Mouse (Mus musculus): Measurements from ENCODE around the gene Usp48.

Usp48 gene

GRCm38 (mm10) chr4:137609702-137610101 lies 16.1 kb downstream of the Usp48 start:
- no peak for DNase-seq (ENCODE audit: low read depth, low spot score)

DNA sequence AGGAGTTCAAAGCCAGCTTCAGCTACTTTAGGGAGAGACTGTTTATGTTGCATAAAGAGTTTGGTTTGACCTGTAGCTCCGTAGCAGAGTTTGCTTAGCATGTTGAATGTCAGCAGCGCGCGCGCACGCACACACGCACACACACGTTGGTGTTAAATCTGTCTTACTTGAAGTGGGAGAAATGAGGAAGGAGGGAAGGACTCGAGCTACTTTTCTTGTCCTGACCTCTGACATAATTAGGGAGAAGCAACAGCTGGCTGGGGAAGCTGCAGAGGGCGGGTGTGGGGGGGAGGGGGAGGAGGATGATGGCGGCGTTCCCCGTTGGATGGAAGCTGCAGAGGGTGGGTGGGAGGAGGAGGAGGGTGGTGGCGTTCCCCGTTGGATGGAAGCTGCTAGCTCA lies 16.7 kb downstream of the Usp48 start:
- DNase-seq (ENCODE audit: low read depth, low spot score), result no peak

- no peak for DNase-seq (ENCODE audit: low read depth, low spot score)
These were observed 29.3 kb downstream of the Usp48 start for GRCm38 (mm10) chr4:137622847-137623246.

DNA sequence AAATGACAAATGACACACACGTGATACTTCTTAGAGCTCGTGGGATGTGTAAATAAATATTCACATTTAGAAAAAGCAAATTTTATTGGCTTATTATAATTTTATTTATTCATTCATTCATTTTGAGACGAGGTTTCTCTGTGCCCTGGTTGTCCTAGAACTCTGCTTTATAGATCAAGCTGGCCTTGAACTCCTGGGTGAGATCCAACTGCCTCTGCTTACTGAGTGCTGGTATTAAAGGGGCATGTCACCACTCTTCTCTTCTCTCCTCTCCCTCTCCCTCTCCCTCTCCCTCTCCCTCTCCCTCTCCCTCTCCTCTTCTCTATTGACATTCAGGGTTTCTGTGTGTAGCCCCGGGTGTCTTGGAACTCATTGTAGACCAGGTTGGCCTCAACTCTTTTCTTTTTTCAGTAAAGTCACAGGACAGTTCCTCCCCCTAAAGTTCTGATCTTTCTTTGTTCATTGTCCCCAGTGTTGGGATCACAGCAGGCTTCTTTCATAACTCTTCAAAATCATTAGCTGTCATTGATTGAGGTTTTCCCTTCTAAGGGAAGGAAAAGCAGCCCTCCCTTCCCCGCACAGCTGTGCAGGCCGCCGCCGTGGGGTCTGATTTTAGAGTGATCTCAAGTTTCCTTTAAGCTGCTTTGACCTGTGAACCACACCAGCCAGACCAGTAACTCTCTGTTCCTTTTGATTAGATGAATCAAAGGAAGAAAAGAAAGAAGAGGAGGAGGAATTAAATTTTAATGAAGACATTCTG lies 34.1 kb downstream of the Usp48 start:
- no peak for DNase-seq (ENCODE audit: low read depth, low spot score)

DNA sequence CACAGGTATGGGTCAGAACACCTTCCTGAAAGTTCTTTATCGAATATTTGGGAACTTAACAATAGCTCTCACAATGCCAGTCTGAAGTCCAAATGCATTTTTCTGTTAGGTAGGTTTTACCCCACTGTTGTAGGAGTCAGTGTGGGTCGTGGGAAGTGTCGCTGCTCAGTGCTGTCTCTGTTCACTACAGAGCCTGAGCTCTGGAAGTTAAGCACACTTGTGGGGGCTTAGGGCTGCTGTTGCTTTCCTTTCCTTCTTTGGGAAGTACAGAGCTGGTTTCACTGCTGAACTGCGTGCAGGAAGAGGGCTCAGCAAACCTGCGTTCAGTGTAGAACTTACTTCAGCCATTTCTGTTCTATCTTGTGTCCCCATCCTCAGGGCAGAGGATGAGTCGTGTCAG lies 34.8 kb downstream of the Usp48 start:
- DNase-seq (ENCODE audit: low read depth, low spot score), result peak; percentile 63

- no peak for DNase-seq (ENCODE audit: low read depth, low spot score)
These were observed 35.8 kb downstream of the Usp48 start for GRCm38 (mm10) chr4:137629354-137629753.

- DNase-seq (ENCODE audit: low read depth, low spot score), result no peak
These were observed 36.6 kb downstream of the Usp48 start for GRCm38 (mm10) chr4:137630153-137630552.

DNA sequence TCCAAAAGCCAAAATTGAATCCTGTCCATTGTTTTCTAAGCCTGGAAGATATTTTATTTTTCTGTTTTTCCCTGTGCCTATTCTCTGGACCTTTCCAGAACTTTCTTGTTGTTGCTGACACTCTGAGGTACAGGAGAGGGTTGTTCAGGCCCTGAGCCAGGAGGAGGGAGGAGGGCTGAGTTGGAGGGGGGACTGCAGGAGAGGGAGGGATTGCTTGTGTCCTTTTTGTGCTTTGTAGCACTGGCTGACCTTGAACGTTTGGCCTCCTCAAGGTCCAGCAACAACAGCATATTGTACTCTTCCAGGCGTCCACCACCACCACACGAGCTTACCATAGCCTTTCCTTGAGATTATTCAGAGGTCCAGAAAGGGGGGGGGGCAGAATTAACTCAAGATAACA lies 38.0 kb downstream of the Usp48 start:
- no peak for DNase-seq (ENCODE audit: low read depth, low spot score)

DNA sequence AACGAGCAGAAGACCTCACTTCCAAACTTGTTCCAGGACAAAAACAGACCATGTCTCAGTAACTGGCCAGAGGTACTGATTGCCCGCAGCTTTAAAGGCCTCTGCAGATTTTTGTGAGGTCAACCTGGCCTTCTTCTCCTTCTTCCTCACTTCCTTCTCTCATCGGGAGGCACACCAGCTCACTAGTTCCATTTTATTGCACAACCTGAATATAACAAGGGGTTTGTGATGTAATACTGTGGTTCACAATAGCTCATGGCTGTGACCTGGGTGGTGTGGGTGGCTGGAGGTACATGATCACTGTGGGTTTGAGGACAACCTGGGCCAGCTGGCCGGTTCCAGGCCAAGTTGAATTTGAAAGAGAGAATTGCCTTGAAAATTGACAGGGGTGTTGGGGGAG lies 39.8 kb downstream of the Usp48 start:
- DNase-seq (ENCODE audit: low read depth, low spot score), result no peak

DNA sequence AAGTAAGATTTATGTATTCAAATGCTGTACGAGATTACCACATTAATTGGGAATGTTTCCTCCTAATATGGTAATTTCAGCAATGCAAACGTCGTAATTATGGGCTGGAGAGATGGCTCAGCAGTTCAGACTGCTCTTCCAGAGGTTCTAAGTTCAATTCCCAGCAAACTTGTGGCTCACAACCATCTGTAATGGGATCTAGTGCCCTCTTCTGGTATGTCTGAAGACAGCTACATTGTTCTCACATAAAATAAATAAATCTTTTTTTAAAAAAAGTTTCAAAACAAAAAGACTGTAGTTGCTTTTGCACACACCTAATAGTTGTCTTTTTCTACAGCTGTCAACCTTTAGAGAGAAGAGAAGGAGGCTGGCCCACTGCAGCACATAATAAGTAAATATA lies 43.0 kb downstream of the Usp48 start:
- DNase-seq (ENCODE audit: low read depth, low spot score), result no peak

- DNase-seq (ENCODE audit: low read depth, low spot score), result no peak
These were observed 48.0 kb downstream of the Usp48 start for GRCm38 (mm10) chr4:137641556-137641955.

DNA sequence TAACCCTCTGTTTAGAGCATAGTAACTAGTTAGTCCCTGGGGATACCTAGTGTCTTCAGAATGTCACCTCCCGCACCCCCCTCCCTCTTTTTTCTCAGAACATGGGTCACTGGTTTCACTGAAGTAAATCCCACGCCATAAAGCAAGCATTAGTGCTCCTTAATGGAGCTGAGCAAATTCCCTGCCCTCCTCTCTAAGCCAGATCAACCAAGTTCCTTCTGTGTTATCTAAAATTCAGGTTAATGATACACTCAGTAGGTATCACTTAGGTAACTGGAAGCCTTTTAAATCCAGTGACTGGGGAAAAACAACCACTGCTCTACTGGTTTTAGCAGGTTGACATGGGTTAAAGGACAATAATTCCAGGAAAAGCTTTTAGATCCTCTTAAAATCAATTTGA lies 48.5 kb downstream of the Usp48 start:
- DNase-seq (ENCODE audit: low read depth, low spot score), result no peak

- DNase-seq (ENCODE audit: low read depth, low spot score), result peak; percentile 52
These were observed 49.9 kb downstream of the Usp48 start for GRCm38 (mm10) chr4:137643459-137643858.

DNA sequence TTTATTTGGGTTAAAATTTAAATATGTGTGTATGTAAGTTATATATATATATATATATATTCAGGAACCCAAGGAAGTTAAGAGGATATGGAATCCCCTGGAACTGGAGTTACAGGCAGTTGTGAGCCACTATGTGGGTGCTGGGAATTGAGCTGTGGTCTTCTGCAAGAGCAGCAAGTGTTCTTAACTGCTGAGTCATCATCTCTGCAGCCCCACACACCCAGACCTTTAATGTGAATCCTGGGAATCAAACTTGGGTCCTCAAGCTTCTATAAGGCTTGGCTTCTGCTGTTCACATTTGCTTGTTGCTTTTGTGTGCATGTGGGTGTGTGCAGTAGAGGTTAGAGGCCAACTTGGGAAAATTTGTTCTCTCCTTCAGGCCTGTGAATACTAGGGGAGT lies 52.7 kb downstream of the Usp48 start:
- DNase-seq (ENCODE audit: low read depth, low spot score), result no peak

GRCm38 (mm10) chr4:137647648-137648047 lies 54.1 kb downstream of the Usp48 start:
- no peak for DNase-seq (ENCODE audit: low read depth, low spot score)

GRCm38 (mm10) chr4:137648230-137648629 lies 54.7 kb downstream of the Usp48 start:
- DNase-seq (ENCODE audit: low read depth, low spot score), result peak; percentile 85

- DNase-seq (ENCODE audit: low read depth, low spot score), result no peak
These were observed 57.4 kb downstream of the Usp48 start for GRCm38 (mm10) chr4:137650912-137651311.

DNA sequence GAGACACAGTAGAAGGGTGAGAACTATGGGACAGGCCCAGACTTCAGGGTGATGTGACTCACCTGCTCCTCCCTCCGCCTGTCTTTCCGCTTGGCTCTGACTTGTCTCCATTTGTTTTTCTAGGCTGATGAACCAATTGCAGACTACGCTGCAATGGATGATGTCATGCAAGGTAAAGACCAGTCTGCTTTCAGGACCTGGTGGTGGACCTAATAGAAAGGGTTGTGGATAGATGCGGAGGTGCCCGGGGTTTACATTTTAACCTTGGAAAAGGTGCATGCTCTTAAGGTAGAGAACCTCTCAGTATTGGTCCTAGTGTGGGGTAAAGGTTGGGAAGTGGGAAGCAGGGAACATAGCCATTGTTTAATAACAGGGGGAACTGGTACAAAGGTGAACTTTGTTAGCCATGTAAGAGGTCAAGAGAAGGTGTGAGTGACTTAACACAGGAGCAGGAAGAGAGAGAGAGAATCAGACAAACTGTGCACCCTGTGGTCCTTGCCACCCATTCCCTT lies 59.3 kb downstream of the Usp48 start:
- DNase-seq (ENCODE audit: low read depth, low spot score), result no peak

GRCm38 (mm10) chr4:137655241-137656031 lies 61.9 kb downstream of the Usp48 start:
- no peak for DNase-seq (ENCODE audit: low read depth, low spot score)

GRCm38 (mm10) chr4:137657674-137658073 lies 64.1 kb downstream of the Usp48 start:
- DNase-seq (ENCODE audit: low read depth, low spot score), result no peak

DNA sequence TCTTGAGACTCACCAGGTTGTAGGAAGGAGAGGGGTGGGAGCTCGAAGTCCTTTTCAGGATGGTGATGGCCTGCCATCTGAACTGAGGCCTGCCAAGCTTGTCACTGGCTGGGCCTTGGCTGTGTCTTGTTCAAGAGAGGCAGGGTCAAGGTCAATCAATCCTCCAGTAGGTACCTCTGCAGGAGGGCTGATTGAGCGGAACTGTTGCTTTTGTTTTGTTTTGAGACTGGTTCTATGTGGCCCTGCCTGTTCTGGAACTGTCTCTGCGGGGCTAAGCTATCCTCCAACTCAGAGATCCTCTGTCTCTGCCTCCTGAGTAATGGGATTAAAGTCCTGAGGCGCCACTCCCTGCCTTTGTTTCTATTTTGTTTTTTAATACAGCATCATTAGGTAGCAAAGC lies 66.0 kb downstream of the Usp48 start:
- DNase-seq (ENCODE audit: low read depth, low spot score), result no peak

DNA sequence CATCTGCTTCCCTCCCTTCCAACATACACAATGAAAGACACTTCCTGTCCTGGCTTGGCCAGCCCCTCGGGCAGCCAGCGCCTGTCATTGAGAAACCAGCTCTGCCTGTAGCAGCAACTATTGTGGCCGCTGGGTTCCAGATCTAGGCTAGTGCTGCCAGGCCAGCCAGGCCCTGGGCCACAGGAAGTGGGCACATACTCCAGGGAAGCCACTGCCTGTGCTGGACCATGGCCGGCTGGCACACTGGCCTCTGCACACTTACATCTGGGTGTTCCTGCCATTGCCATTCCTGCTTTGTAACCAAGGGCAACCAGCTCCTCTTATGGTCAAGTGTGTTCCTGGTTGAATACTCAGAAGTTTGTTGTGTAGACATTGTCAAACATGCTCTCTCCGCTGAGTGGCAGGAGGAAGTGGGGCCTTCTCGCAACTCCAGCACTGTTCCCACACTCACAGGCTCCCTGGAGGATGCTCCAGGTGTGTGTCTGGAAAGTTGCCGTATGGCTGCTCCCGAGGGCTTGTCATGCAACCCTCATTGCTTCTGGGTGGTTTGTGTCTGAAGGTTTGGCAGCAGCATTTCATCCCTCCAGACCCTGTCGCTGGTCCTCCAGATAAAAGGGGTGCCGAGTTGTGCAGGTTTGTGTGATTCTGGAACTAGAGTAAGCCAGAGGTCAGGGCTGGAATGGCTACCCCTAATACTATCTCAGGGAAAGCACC lies 67.0 kb downstream of the Usp48 start:
- no peak for DNase-seq (ENCODE audit: low read depth, low spot score)
